Mouse (Mus musculus): Measurements from ENCODE around the gene Arl4c. TPM values are rescaled to one million over a fixed set of nuclear protein-coding genes. Genes with fewer than 3 reads are reported as not detected.
A peak's percentile ranks its signal among the peaks of the same experiment; 100 is the strongest.

Gene Arl4c
- total RNA-seq, 4 experiments from 2014 or later, result 3.5 to 6.6 (median 4.9) TPM

DNA sequence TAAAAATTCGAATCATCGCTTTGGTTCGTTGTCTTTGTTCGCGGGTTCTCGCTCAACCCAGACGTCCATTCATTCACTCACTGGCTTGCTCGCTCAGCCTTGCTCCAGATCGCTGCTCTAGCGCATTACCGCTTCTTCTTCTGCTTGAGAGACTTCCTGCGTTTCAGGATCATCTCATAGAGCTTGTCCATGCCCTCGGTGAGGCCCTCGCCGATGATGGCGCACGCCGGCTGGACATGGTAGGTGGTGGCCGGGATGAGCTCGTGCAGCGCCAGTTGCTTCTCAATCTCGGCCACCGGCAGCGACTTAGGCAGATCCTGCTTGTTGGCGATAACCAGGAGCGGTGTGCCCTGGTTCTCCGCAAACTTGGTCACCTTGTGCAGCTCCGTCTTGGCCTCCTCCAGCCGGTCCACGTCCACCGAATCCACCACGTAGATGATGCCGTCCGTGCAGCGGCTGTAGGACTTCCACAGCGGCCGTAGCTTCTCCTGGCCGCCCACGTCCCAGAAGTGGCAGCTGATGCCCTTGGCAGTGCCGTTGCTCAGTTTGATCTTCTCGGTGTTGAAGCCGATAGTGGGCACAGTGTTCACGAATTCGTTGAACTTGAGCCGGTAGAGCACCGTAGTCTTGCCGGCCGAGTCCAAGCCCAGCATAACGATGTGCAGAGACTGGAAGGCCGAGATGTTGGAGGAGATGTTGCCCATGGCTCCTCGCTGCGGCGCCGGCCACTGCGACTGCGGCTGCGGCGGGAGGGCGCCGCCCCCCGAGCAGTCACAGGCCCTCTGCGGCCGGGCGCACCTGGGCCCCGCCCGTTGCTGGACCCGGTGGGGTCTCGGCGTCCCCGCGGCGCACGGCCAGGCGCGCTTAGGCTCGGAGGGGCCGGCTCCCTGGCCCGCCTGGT, 810 bp downstream of the Arl4c start:
- peak; percentile 21 for DNase-seq (ENCODE audit: low spot score)

DNA sequence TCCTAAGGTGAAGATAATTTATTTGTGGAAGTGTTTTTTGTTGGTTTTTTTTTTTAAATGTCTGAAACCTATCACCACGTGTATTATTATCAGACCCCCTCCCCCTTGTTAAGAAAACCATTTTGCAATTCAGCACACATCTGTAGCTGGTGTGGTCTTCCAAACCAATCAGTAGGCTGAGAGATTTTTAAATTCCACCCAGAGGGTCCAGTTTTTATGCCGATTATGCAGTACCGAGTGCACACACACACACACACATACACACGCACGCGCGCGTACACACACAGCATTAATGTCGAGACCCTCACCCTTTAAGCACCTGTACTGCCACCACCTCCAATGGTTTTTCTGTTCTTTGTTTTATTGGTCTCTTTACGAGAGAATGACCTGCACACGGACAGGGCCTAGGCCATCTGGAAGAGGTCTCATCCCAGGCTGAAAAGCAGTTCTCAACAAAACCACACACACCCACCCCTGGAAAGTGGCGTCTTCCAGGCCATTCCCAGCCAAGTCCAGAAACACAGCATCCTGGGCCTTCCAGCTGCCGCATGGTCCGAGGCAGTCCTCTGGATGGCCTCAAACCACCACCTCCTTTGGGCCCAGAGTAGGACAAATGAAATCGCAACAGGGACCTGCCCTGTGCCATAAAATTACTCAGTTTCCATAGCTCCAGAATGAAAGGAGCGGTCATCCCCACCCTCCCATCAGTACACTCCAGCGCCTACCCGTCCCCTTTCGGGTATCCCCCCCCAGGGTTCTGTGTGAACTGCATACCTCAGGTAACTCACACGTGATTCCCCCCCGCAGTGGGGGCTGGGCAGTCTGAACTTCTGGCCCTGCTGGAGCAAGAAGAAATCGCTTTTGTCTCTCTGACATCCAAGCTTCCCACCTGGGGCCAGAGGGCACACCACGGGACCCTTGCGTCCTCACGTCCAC, 1.9 kb downstream of the Arl4c start:
- peak; percentile 19 for DNase-seq (ENCODE audit: low spot score)

GRCm38 (mm10) chr1:88699401-88699800, 2.6 kb downstream of the Arl4c start:
- peak; percentile 41 for DNase-seq (ENCODE audit: low spot score)

- no peak for DNase-seq (ENCODE audit: low spot score)
These were observed 3.1 kb downstream of the Arl4c start for GRCm38 (mm10) chr1:88698926-88699325.

DNA sequence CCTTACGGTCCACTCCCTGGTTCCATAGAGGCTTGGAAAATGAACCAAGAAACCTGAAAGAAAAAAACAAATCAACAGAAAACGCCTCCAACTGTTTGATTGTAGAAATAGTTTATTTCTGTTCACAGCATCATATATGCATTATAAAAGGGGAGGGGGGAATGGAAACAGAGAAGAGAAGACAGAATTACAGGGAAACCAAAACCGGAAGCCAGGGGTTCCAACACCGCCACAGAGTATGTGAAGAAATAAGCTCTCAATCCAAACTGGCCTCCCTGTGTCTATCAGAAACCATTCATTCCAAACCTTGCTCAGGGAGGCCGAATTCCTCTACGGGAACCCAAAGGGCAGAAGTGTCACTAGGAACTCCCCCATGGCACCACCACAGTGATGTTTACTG, 3.9 kb downstream of the Arl4c start:
- no peak for DNase-seq (ENCODE audit: low spot score)

DNA sequence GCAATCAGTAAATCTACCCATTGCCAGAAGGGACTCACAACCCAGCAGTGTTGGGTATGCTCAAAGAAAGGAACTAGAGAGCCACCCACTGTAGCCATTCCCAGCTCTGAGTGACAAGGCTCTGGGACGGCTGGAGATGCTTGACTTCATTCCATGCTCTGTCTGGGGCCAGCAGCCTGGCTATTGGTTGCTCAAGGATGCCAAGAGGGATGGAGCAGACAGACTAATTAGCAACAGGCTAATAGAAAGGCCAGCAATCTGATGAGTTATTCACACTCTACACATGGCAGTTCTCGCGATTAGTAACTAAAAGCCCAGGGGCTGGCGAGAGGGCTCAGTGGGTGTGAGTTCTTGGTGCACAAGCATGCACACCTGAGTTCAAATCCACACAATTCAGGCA, 5.6 kb downstream of the Arl4c start:
- DNase-seq (ENCODE audit: low spot score), result no peak

GRCm38 (mm10) chr1:88694353-88694752, 7.7 kb downstream of the Arl4c start:
- no peak for DNase-seq (ENCODE audit: low spot score)

DNA sequence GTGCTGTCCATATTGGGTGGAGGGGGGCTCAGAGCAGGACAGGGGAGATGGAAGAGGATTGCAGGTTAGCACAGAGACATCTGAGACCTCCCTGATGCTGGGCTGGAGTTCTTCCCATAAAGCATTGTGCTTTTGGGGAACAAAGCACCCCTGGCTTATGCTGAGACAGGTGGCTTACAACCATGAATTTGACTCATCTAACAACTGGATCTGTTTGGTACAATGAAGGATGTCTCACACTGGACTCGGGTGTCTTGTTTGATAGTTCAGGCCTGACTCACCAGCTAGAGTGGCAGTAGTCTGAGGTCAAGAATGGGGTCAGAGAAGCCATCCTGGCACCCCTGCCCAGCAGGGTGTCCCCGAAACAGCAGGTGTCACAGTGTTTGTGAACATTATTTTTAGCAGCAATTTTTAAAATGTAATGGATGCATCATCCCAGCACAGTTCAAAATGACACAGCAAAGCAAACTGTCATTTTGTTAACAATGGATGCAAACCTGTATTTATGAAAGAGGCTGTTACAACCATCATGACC, 9.7 kb downstream of the Arl4c start:
- DNase-seq (ENCODE audit: low spot score), result no peak

- DNase-seq (ENCODE audit: low spot score), result no peak
These were observed 11.4 kb downstream of the Arl4c start for GRCm38 (mm10) chr1:88690601-88691000.

- DNase-seq (ENCODE audit: low spot score), result no peak
These were observed 17.3 kb downstream of the Arl4c start for GRCm38 (mm10) chr1:88684765-88685164.

DNA sequence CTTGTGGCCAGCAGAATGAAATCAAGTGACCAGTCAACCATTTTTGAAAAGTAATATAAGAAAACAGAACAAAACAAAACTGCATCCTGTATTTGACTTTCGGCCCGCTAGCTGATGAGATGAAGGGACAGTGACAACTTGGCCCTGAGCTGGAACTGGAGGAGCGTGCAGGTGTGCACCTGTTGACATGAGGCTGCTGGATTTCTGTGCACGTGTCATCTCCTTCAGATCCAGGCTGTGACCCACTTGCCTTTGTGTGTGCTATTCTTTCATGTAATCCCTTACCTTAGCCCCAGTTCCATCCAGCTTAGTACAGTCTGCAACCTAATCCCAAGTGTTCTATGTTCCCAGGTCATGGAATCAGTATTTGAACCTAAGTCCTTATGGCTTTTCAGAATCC, 20.4 kb downstream of the Arl4c start:
- no peak for DNase-seq (ENCODE audit: low spot score)

- DNase-seq (ENCODE audit: low spot score), result no peak
These were observed 21.2 kb downstream of the Arl4c start for GRCm38 (mm10) chr1:88680804-88681203.

GRCm38 (mm10) chr1:88678231-88678739, 23.7 kb downstream of the Arl4c start:
- no peak for DNase-seq (ENCODE audit: low spot score)

DNA sequence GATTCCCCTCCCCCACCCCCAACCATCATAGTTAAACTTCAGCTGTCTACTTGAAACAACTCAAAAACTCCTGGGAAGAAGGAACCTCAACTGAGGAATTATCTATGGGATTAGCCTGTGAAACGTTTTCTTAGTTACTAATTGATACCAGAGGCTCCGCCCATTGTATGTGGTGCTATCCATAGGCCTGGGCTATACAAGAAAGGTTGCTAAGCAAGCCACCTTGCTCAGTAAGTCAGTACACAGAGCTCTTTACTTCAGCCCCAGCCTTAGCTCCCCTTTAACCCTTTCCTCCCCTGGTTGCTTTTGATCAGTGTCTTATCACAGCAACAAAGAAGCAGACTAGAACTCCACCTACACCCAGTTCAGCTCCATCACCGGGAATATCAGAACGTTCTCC, 31.2 kb downstream of the Arl4c start:
- no peak for DNase-seq (ENCODE audit: low spot score)

DNA sequence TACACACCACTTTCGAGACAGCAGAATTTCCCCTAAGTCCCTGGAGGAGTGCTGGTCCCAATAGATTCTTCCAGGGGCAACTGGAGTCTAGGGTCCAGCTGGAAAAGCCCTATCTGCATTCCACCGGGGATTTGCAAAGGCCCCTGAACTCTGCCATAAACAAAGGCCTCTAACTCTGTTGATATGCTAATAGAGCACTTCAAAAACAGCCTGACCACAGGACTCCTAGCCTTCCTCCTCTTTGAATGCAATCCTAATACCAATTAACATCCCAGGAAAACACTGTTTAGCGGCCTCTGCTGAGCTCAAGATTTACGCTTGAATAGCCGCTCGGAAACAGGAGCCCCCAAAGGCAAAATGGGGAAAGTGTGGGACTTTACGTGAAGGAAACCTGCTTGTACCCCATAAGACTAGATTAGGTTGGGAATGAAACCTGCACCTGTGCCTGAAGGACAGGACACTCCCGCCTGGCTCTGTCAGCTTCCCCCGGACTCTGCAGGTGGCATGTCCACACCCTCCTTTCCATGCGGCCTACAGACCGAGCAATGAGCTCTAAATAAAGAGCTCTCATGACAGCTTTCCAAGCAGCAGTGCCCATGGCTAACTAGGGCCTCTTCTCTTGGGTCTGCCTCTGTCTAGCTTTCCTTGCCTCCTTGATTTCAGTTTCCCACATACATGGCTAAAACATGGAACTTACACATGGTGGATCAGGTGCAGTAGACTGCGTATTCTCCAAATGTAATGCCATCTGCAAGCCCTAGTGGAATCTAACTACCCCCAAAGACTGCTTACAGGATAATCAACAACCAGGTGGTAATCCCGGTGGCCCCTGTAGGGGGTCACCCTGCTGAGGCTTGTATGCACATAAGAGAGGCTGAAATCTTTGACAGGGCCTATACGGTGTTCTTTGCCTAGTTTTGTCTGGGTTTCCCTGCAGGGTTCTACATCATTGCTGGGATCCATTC, 32.9 kb downstream of the Arl4c start:
- DNase-seq (ENCODE audit: low spot score), result no peak

DNA sequence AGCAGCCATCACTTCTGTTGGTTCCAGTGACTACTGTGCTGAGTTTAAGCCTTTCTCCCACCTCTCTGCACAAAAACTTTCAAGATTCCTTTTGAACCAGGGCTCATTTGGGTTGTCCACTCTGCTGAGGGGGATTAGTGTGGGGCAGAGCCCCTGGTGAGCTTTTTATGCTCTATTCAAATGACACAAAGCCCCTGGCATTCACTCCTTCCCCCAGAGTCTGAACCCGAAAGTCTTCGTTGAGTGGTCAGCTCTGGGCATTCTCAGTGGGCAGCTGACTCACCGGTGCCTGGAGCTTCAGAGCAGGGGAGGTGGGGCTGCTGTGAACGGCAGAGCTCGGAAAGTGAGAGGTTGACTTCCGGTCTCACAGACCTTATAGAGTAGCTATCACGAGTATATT, 33.7 kb downstream of the Arl4c start:
- no peak for DNase-seq (ENCODE audit: low spot score)

DNA sequence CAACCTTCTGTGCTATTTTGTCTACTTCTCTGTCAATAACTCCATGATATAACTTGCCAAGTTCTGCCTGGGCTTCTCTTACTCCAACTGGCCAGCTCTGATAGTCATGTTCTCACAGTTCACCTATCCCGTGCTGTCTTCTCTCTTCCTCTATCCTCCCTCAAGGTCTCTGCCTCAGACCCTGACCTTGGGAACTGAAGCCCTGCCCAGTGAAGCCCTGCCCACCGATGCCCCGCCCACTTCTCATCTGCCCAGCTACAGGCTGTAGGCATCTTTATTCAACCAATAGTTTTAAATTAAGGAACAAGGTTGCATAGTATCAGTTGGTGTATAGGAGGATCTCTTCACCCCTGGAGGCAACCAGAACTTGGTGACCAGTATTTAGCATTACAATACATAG, 37.4 kb downstream of the Arl4c start:
- DNase-seq (ENCODE audit: low spot score), result no peak

GRCm38 (mm10) chr1:88662736-88663135, 39.3 kb downstream of the Arl4c start:
- no peak for DNase-seq (ENCODE audit: low spot score)

GRCm38 (mm10) chr1:88661209-88661608, 40.8 kb downstream of the Arl4c start:
- no peak for DNase-seq (ENCODE audit: low spot score)

DNA sequence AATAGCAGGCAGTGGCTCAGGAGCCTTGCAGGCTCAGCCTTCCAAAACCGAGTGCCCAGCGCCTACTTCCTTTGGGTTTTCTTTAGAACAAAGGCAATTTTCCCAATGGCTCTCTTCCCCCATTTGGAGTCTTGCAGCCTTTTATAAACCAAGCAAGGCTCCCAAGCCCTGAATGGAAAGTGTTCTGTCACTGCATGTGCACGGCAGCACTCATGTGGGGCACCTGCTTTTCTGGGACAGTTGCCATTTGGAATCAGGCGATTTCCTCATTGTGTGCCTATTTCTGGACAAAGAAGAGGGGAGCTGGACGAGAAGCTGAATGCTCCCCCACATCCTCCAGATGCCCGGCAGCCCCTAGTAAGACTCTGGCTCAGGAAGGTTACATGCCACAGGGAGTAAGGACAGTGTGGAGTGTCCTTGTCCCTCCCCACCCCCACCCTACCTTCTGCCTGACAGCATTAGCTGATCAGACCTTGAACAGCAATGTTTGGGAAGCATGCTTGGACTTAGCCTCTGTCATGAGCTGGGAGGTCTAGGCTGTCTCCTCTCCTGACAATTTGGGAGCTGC, 43.6 kb downstream of the Arl4c start:
- peak; percentile 86 for DNase-seq (ENCODE audit: low spot score)

DNA sequence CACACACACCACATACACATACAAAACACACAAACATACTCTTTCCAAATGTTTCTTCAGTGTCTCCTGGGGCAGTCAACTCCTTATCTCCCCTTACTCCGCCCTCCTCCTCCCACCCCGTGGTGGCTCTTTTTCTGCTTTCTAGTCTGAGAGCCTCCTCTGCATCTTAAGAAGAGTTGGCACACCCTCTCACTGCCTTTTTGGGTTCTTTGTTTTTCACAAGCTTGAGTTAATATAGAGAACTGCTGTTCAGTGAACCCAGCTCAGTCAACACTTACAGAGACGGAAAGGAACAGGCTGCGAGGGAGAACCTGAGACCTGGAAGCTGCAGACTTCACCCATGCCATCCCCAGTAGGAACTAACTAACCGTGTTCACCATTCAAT, 45.9 kb downstream of the Arl4c start:
- DNase-seq (ENCODE audit: low spot score), result no peak

Data from heart, adult 8-10 months (tissue).